Mouse (Mus musculus): ENCODE results near the gene Fmod. TPM values are rescaled to one million over a fixed set of nuclear protein-coding genes. Genes with fewer than 3 reads are reported as not detected.

Gene Fmod
- total RNA-seq, 1 experiment from 2014 or later = not detected

- no peak for ATAC-seq (replicated peaks in 1 of 2; ENCODE audit: insufficient read depth in 1 of 2, low FRiP score in 2 of 2, low TSS enrichment in 1 of 2, low read depth in 1 of 2, poor library complexity in 2 of 2, severe bottlenecking in 2 of 2)
Measured at GRCm38 (mm10) chr1:134083676-134084075, 46.6 kb downstream of the Fmod start.

DNA sequence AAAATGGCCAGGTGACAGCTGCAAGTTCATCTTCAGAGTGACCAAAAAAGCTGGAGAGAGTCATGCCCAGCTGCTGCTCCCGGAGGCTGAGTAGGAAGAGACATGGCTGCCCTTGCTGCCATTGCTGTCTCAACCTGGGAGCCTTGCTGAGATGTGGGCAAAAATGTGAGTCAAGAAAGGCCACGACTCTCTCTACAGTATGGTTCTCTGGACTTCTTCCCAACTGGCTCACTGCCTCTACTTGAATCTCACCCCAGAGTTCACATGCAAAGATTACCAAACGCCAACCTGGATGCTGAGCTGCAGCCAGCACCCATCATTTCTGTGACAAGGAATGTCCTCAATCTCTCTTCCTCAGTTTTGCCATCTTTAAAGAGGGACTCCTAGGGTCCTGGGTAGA lies 47.1 kb downstream of the Fmod start:
- ATAC-seq (replicated peaks in 1 of 2; ENCODE audit: insufficient read depth in 1 of 2, low FRiP score in 2 of 2, low TSS enrichment in 1 of 2, low read depth in 1 of 2, poor library complexity in 2 of 2, severe bottlenecking in 2 of 2) = no peak

- no peak for ATAC-seq (replicated peaks in 1 of 2; ENCODE audit: insufficient read depth in 1 of 2, low FRiP score in 2 of 2, low TSS enrichment in 1 of 2, low read depth in 1 of 2, poor library complexity in 2 of 2, severe bottlenecking in 2 of 2)
Measured at GRCm38 (mm10) chr1:134086017-134086416, 49.0 kb downstream of the Fmod start.

- ATAC-seq (replicated peaks in 1 of 2; ENCODE audit: insufficient read depth in 1 of 2, low FRiP score in 2 of 2, low TSS enrichment in 1 of 2, low read depth in 1 of 2, poor library complexity in 2 of 2, severe bottlenecking in 2 of 2) = no peak
Measured at GRCm38 (mm10) chr1:134086811-134087398, 49.9 kb downstream of the Fmod start.

GRCm38 (mm10) chr1:134089074-134089473 lies 52.0 kb downstream of the Fmod start:
- no peak for ATAC-seq (replicated peaks in 1 of 2; ENCODE audit: insufficient read depth in 1 of 2, low FRiP score in 2 of 2, low TSS enrichment in 1 of 2, low read depth in 1 of 2, poor library complexity in 2 of 2, severe bottlenecking in 2 of 2)

DNA sequence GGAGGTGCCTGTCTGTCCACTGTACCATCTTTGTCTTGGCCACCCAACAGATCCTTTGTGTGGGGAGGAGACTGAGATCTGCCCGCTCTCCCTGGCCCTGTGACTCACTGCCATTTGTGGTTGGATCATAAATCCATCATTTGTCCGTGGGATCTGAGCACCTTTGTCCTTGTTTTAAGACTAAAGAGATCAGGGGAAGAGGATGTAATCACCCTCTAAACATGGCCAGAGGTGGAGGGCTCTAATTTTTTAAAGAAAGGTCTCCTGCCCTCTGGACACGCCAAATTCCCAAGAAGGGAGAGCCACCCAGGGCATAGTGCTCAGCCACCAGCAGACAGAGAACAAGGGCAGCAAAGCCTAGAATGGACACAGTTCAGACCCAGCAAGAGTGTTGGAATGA lies 54.8 kb downstream of the Fmod start:
- ATAC-seq (replicated peaks in 1 of 2; ENCODE audit: insufficient read depth in 1 of 2, low FRiP score in 2 of 2, low TSS enrichment in 1 of 2, low read depth in 1 of 2, poor library complexity in 2 of 2, severe bottlenecking in 2 of 2) = no peak

- no peak for ATAC-seq (replicated peaks in 1 of 2; ENCODE audit: insufficient read depth in 1 of 2, low FRiP score in 2 of 2, low TSS enrichment in 1 of 2, low read depth in 1 of 2, poor library complexity in 2 of 2, severe bottlenecking in 2 of 2)
Measured at GRCm38 (mm10) chr1:134092368-134092767, 55.3 kb downstream of the Fmod start.

DNA sequence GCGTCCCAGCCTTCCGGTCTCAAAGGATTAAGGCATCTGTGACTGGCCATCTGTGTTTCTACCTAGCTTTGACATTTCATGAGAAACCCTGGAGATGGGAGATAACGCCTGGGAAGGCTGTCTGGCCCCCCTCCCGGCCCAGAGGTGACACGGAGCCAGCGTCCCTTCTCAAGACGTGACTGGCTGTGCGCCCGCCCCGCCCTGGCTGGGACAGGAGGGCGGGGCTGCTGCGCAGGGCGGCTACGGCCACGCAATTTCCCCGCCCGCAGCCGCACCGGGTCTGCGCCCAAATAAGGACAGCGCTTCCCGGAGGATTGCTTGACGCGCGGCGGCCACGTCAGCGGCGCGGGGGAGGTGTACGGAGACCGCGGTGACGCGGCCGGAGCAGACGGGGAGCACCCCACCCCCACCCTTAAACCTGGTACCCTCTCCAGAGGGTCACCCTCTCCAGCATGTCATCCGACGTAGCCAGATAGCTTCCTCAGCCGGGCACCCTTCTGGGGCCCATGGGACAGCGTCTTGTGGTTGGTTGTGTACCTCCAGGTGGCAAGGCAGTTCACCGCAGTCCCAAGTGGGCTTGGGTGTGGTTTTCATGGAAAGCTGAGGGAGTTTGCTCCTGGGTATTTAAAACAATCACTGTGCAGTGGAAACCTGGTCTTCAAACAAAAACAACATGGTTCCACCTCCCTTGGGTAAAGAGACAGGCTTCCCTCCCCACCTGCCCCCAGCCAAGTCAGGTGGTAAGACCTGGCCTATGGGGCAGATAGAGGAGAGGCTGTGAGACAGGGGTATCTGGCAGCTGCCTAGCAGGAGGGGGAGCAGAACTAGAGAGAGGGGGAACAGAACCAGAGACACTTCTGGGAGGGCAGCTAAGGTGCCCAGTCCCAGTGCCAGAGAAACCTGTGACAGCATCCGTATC lies 56.1 kb downstream of the Fmod start:
- ATAC-seq (replicated peaks in 1 of 2; ENCODE audit: insufficient read depth in 1 of 2, low FRiP score in 2 of 2, low TSS enrichment in 1 of 2, low read depth in 1 of 2, poor library complexity in 2 of 2, severe bottlenecking in 2 of 2) = peak; percentile 62 to 75

GRCm38 (mm10) chr1:134093771-134094526 lies 56.9 kb downstream of the Fmod start:
- peak; percentile 47 to 52 for ATAC-seq (replicated peaks in 1 of 2; ENCODE audit: insufficient read depth in 1 of 2, low FRiP score in 2 of 2, low TSS enrichment in 1 of 2, low read depth in 1 of 2, poor library complexity in 2 of 2, severe bottlenecking in 2 of 2)

DNA sequence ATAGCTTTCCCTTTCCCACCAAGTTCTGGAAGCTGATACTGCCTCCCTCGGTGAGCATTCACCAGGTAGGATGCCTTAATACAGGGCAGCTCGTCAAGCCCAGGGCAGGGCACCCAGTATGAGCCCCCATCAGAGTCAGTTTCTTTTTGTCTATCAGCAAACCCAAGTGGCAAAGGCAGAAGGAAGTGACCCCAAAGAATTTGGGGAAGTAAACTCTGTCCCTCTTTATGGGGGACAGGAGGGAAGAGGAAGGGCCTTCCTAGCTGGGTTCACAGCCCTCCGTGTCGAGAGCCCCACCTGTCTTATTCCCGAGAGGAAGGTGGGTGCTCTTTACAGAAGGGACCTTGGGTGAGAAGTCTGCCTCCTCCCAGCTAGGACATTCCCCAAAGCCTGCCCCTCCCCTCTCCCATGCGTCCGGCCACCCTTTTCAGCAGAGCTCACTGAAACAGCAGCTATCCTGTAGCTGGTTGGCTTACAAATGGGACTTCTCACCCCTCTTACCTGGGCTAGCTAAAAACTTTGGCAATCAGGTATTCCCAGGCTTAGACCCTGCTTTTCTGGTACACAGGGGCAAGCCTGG lies 58.1 kb downstream of the Fmod start:
- no peak for ATAC-seq (replicated peaks in 1 of 2; ENCODE audit: insufficient read depth in 1 of 2, low FRiP score in 2 of 2, low TSS enrichment in 1 of 2, low read depth in 1 of 2, poor library complexity in 2 of 2, severe bottlenecking in 2 of 2)

GRCm38 (mm10) chr1:134095721-134096120 lies 58.7 kb downstream of the Fmod start:
- ATAC-seq (replicated peaks in 1 of 2; ENCODE audit: insufficient read depth in 1 of 2, low FRiP score in 2 of 2, low TSS enrichment in 1 of 2, low read depth in 1 of 2, poor library complexity in 2 of 2, severe bottlenecking in 2 of 2) = no peak

DNA sequence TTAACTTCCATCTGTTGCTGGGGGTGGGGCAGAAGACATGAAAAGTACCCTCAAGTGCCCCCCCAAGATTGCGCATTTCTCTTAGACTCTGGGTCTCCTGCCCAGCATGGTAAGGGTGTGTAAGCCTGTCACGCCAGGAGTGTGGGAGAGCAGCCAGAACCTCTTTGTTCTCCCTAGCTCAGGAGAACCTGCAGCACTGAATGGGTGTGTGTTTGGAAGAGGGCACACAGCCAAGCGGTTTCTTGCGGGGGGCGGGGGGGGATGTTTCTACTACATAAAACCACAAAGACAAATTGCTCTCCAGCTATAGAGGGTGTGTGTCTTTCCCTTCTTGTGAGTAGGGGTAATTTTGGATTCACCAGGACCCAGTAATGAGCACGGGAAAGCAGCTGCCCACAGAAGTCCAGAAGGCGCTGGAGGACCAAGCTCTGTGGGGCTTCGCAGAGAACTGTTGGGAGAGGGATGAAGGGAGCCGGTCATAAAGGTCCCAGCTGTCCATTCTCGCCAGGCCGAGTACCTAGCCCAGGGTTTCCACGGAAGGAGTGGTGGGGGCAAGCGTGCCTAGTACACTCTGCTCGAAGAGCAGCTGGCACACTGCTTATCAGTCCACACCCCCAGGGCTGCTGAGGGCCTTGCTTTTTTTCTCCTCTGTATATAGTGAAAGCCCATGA lies 59.3 kb downstream of the Fmod start:
- ATAC-seq (replicated peaks in 1 of 2; ENCODE audit: insufficient read depth in 1 of 2, low FRiP score in 2 of 2, low TSS enrichment in 1 of 2, low read depth in 1 of 2, poor library complexity in 2 of 2, severe bottlenecking in 2 of 2) = no peak

DNA sequence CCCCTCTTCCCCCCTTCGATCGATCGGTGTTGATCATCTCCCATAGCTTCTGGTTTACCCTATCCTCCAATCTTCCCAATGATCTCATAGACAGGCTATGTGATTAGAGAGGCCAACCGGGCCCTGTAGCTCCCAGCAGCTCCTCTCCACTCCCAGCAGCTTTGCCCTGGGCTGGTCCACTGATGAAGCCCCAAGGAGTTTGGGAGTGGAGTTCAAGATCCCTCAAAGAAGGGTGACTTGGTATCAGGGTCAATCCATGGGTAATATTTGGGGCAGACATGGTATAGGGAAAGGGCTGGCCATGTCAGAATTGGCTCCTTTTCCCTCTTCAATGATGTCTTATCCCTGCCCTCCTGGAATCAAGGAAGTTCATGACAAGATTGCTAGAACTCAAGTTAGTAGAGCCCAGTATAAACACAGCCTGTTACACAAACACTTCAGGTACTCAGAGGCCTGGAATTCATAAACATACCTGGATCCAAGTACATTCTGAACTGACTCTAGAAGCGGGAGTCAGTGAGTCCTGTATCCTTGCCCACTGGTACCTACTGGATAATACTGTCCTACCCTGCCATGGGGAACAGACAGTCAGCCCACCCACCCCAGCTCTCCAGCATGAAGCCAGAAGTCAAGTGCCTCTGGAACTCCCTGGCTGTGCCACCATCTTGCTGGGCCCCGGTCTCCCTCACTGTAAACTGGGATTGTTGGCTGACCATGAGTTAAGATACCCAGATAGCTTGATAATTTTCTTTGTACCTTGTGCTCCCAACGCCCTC lies 60.2 kb downstream of the Fmod start:
- ATAC-seq (replicated peaks in 1 of 2; ENCODE audit: insufficient read depth in 1 of 2, low FRiP score in 2 of 2, low TSS enrichment in 1 of 2, low read depth in 1 of 2, poor library complexity in 2 of 2, severe bottlenecking in 2 of 2) = no peak
